Mouse (Mus musculus): ENCODE measurements around the gene Nxf1. TPM values are rescaled to one million over a fixed set of nuclear protein-coding genes. Genes with fewer than 3 reads are reported as not detected.
"Not testable (repeated sequence)": the region's sequence is repeated elsewhere in the genome, so short reads cannot be mapped to it uniquely, and the experiment has no call there.

The Nxf1 gene
- polyA plus RNA-seq, 1 experiment from 2014 or later: 168 TPM

GRCm38 (mm10) chr19:8722907-8723573 lies 33.8 kb upstream of the Nxf1 start, which contains the start of gene Slc3a2:
Slc3a2 (minus strand) TSS chr19:8723369.
- ATAC-seq (replicated peaks; ENCODE audit: low FRiP score, low TSS enrichment, low read depth): peak; percentile 93
- WGBS: under 1% methylated on average over 50 of the region's 50 CpGs

GRCm38 (mm10) chr19:8723574-8724346 lies 33.1 kb upstream of the Nxf1 start:
- no peak for DNase-seq (ENCODE audit: low spot score)

More at GRCm38 (mm10) chr19:8722907-8723573, 33.8 kb upstream of the Nxf1 start, which contains the start of gene Slc3a2:
- Histone ChIP-seq H3K27me3 (replicated peaks; ENCODE audit: control insufficient read depth, insufficient read depth, low read length) (no peaks in the 10 kb centered on the region), H3K36me3 (ENCODE audit: control insufficient read depth, insufficient read depth, low read length) (peaks cover 29% of the 10 kb centered on the region), H3K9me3 (ENCODE audit: control insufficient read depth, low read length) (no peaks in the 10 kb centered on the region), H3K4me3 (ENCODE audit: low read depth, low read length) (peak within 1 kb of the TSS; percentile 88), H3K4me2 (ENCODE audit: low read length) (peak within 1 kb of the TSS; percentile 84), H3K9ac (ENCODE audit: low read length) (peak within 1 kb of the TSS; percentile 99), H3K27ac (ENCODE audit: low read depth) (peak within 1 kb of the TSS; percentile 97), H3K4me1 (replicated peaks; ENCODE audit: control insufficient read depth, insufficient read depth, low read length) (peaks cover 29% of the 10 kb centered on the region)
- DNase-seq (ENCODE audit: low spot score): peak; percentile 95

GRCm38 (mm10) chr19:8724392-8724791 lies 32.5 kb upstream of the Nxf1 start:
- H3K27ac ChIP-seq (ENCODE audit: low read depth): peak overlapping the region; percentile 90; the same call in 1 of the 2 replicates
- H3K27me3 ChIP-seq (replicated peaks; ENCODE audit: control insufficient read depth, insufficient read depth, low read length): no peaks in the 10 kb centered on the region
- WGBS: 3% methylated on average over 2 of the region's 2 CpGs
- peaks cover 29% of the 10 kb centered on the region for H3K36me3 ChIP-seq (ENCODE audit: control insufficient read depth, insufficient read depth, low read length)
- peak overlapping the region; percentile 76 for H3K4me2 ChIP-seq (ENCODE audit: low read length)
- H3K4me1 ChIP-seq (replicated peaks; ENCODE audit: control insufficient read depth, insufficient read depth, low read length): peaks cover 29% of the 10 kb centered on the region
- DNase-seq (ENCODE audit: low spot score) (no peak), ATAC-seq (replicated peaks; ENCODE audit: low FRiP score, low TSS enrichment, low read depth) (no peak)
- no peaks in the 10 kb centered on the region for H3K9me3 ChIP-seq (ENCODE audit: control insufficient read depth, low read length)
- H3K9ac ChIP-seq (ENCODE audit: low read length): peak overlapping the region; percentile 99
- H3K4me3 ChIP-seq (ENCODE audit: low read depth, low read length): peak overlapping the region; percentile 88

More at GRCm38 (mm10) chr19:8723574-8724346, 33.1 kb upstream of the Nxf1 start:
- under 1% methylated on average over 20 of the region's 20 CpGs for WGBS
- Histone ChIP-seq H3K36me3 (ENCODE audit: control insufficient read depth, insufficient read depth, low read length) (peaks cover 29% of the 10 kb centered on the region), H3K4me2 (ENCODE audit: low read length) (peak overlapping the region; percentile 76), H3K27me3 (replicated peaks; ENCODE audit: control insufficient read depth, insufficient read depth, low read length) (no peaks in the 10 kb centered on the region), H3K4me3 (ENCODE audit: low read depth, low read length) (peak overlapping the region; percentile 88), H3K9me3 (ENCODE audit: control insufficient read depth, low read length) (no peaks in the 10 kb centered on the region), H3K9ac (ENCODE audit: low read length) (peak overlapping the region; percentile 99), H3K4me1 (replicated peaks; ENCODE audit: control insufficient read depth, insufficient read depth, low read length) (peaks cover 29% of the 10 kb centered on the region), H3K27ac (ENCODE audit: low read depth) (peak overlapping the region; percentile 90)
- no peak for ATAC-seq (replicated peaks; ENCODE audit: low FRiP score, low TSS enrichment, low read depth)

GRCm38 (mm10) chr19:8725081-8725613 lies 31.7 kb upstream of the Nxf1 start:
- ATAC-seq (replicated peaks; ENCODE audit: low FRiP score, low TSS enrichment, low read depth) (no peak), DNase-seq (ENCODE audit: low spot score) (no peak)
- Histone ChIP-seq H3K27ac (ENCODE audit: low read depth) (peak overlapping the region; percentile 33; the same call in 1 of the 2 replicates), H3K36me3 (ENCODE audit: control insufficient read depth, insufficient read depth, low read length) (peaks cover 29% of the 10 kb centered on the region), H3K9me3 (ENCODE audit: control insufficient read depth, low read length) (no peaks in the 10 kb centered on the region), H3K4me1 (replicated peaks; ENCODE audit: control insufficient read depth, insufficient read depth, low read length) (peaks cover 29% of the 10 kb centered on the region), H3K4me2 (ENCODE audit: low read length) (peak overlapping the region; percentile 76), H3K9ac (ENCODE audit: low read length) (peak overlapping the region; percentile 99), H3K4me3 (ENCODE audit: low read depth, low read length) (peak overlapping the region; percentile 88), H3K27me3 (replicated peaks; ENCODE audit: control insufficient read depth, insufficient read depth, low read length) (no peaks in the 10 kb centered on the region)
- WGBS: 43% methylated on average over 4 of the region's 4 CpGs

- Histone ChIP-seq H3K9ac (ENCODE audit: low read length) (no peak overlapping the region), H3K27ac (ENCODE audit: low read depth) (no peak overlapping the region), H3K27me3 (replicated peaks; ENCODE audit: control insufficient read depth, insufficient read depth, low read length) (no peaks in the 10 kb centered on the region), H3K4me2 (ENCODE audit: low read length) (no peak overlapping the region), H3K4me1 (replicated peaks; ENCODE audit: control insufficient read depth, insufficient read depth, low read length) (peaks cover 24% of the 10 kb centered on the region), H3K9me3 (ENCODE audit: control insufficient read depth, low read length) (no peaks in the 10 kb centered on the region), H3K36me3 (ENCODE audit: control insufficient read depth, insufficient read depth, low read length) (peaks cover 29% of the 10 kb centered on the region), H3K4me3 (ENCODE audit: low read depth, low read length) (no peak overlapping the region)
- ATAC-seq (replicated peaks; ENCODE audit: low FRiP score, low TSS enrichment, low read depth): no peak
- no peak for DNase-seq (ENCODE audit: low spot score)
- WGBS: 31% methylated on average over 3 of the region's 3 CpGs
Measured at GRCm38 (mm10) chr19:8726609-8727390, 30.1 kb upstream of the Nxf1 start.

DNA sequence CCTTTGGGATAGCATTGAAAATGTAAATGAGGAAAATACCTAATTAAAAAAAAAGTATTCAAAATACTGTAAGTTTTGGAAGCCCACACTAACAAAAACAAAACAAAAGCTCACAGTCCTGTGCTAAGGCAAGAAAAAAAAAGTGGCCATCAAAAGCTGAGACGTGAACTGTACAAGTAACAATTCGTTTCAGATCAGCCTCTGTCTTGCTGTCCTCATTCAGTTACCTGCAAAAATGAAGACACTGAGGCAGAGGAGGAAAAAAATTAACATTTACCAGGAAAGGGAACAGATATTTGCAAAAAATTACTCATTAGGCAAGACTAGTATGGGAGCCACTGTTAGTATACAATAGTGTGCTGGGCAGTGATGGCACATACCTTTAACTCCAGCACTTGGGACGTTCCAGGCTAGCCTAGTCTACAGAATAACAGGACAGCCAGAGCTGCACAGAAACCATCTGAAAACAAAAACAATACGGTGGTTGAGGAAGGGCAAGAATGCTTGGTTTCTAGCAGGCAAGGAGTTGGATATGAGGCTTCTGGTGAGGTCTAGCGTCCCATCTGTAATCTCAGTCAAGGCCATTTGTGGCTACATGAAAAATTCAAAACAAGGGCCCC lies 29.3 kb upstream of the Nxf1 start:
- Histone ChIP-seq H3K9me3 (ENCODE audit: control insufficient read depth, low read length) (no peaks in the 10 kb centered on the region), H3K36me3 (ENCODE audit: control insufficient read depth, insufficient read depth, low read length) (peaks cover 29% of the 10 kb centered on the region), H3K4me3 (ENCODE audit: low read depth, low read length) (no peak overlapping the region), H3K4me2 (ENCODE audit: low read length) (no peak overlapping the region), H3K4me1 (replicated peaks; ENCODE audit: control insufficient read depth, insufficient read depth, low read length) (peaks cover 17% of the 10 kb centered on the region), H3K9ac (ENCODE audit: low read length) (no peak overlapping the region), H3K27ac (ENCODE audit: low read depth) (no peak overlapping the region), H3K27me3 (replicated peaks; ENCODE audit: control insufficient read depth, insufficient read depth, low read length) (no peaks in the 10 kb centered on the region)
- DNase-seq (ENCODE audit: low spot score) (no peak), ATAC-seq (replicated peaks; ENCODE audit: low FRiP score, low TSS enrichment, low read depth) (no peak)
- 26% methylated on average over 5 of the region's 5 CpGs for WGBS

GRCm38 (mm10) chr19:8728335-8729099 lies 28.4 kb upstream of the Nxf1 start:
- not testable (repeated sequence) for H3K27ac ChIP-seq (ENCODE audit: low read depth); H3K9me3 ChIP-seq (ENCODE audit: control insufficient read depth, low read length); DNase-seq (ENCODE audit: low spot score); ATAC-seq (replicated peaks; ENCODE audit: low FRiP score, low TSS enrichment, low read depth); H3K27me3 ChIP-seq (replicated peaks; ENCODE audit: control insufficient read depth, insufficient read depth, low read length); H3K4me3 ChIP-seq (ENCODE audit: low read depth, low read length); H3K4me2 ChIP-seq (ENCODE audit: low read length); H3K9ac ChIP-seq (ENCODE audit: low read length)
- WGBS: 35% methylated on average over 3 of the region's 3 CpGs
- Histone ChIP-seq H3K36me3 (ENCODE audit: control insufficient read depth, insufficient read depth, low read length) (peaks cover 29% of the 10 kb centered on the region), H3K4me1 (replicated peaks; ENCODE audit: control insufficient read depth, insufficient read depth, low read length) (peaks cover 17% of the 10 kb centered on the region)

Measured in intestine, embryonic 14.5 days (tissue).